Mouse (Mus musculus) liver, postnatal 0 days (tissue): ENCODE results near the gene Phgdh.
A peak's percentile ranks its signal among the peaks of the same experiment; 100 is the strongest.

Experiments used
- CTCF ChIP-seq: sonication (generic); IDR thresholded peaks from 2 replicates; pipeline ENCODE4 v1.5.1; 2016; ENCODE audit warnings: antibody characterized with exemption, low read depth
- EP300 ChIP-seq: IDR thresholded peaks from 2 replicates; pipeline ENCODE4 v1.6.1; 2016; ENCODE audit warnings: antibody characterized with exemption, low read depth, mild to moderate bottlenecking

DNA sequence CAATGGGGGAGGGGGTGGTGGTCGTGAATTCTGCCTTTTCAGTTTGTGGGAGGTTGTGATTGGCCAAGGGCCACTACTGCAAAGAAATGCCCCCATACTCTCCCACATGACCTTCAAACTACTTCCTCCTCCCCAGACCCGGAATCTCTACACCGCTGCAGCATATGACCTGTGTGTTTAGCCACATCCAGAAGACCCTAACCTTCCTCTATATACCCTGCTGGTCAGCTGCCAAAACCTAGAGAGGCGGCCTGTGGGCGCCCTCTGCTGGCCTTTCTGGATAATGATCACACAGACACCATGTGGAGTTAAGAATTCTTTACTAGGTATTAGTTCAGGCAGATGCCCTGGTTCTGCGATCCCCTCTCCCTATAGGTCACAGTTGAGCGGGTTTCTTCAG lies 26.9 kb downstream of the Phgdh start:
- TF ChIP-seq CTCF = peak; percentile 76
- no peak for TF ChIP-seq EP300
